Comparison of ENCODE assay signal across 27 mouse cellular contexts in the genomic region with DNA sequence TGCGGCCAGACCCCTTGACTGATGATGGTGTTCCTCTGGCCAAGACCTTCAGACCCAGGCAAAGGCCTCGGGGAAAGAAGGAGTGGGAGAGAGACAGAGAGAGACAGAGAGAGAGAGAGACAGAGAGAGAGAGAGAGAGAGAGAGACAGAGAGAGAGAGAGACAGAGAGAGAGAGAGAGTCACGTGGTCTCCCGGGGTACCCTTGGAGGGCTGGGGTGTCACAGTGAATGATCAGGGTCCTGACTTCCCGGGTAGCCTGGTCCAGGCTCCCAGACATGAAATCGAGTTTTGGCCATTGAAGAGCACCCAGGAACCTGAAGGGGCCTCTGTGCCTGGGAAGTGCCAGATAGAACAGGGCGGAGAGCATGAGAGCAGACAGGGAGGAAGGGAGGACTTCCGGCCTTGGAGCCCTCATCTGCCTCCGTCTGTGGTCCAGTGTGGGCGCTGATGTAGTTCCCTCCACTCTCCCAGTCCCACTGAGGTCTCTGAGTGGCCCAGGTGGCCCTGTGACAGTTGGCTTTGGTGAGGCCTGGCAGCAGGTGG. TPM values are rescaled to one million over a fixed set of nuclear protein-coding genes. Genes with fewer than 3 reads are reported as not detected.
DNase-seq lines count a peak whose midpoint lies in the region; ATAC-seq lines count a peak whose summit lies in the region.
"Had no signal": no experiment of that assay in that cellular context is flagged by ENCODE, and none has a peak within 500 bp of the region (broad histone marks: within the 10 kb centered on the region; RNA-seq: fewer than 3 reads in every experiment).

No protein-coding gene starts in this region.

- peaks cover 70% of the 10 kb centered on the region for H3K36me3 ChIP-seq in hindbrain, embryonic 10.5 days
- H3K36me3 ChIP-seq in hindbrain, embryonic 11.5 days (ENCODE audit: control insufficient read depth, insufficient read depth, low read length): peaks cover 11% of the 10 kb centered on the region; the same call in 1 of the 2 replicates
- H3K36me3 ChIP-seq in midbrain, embryonic 13.5 days: peaks cover 57% of the 10 kb centered on the region
- peaks cover 17% of the 10 kb centered on the region; the same call in 1 of the 2 replicates for H3K36me3 ChIP-seq in midbrain, embryonic 16.5 days (ENCODE audit: control insufficient read depth, insufficient read depth, low read length)
- peaks cover 11% of the 10 kb centered on the region; the same call in 1 of the 2 replicates for H3K36me3 ChIP-seq in hindbrain, embryonic 16.5 days (ENCODE audit: control insufficient read depth, insufficient read depth, low read length)
- peaks cover 47% of the 10 kb centered on the region for H3K36me3 ChIP-seq in neural tube, embryonic 15.5 days

- DNase-seq in hindbrain, embryonic 10.5 days (ENCODE audit: low spot score): no peak
- DNase-seq in hindbrain, embryonic 11.5 days (ENCODE audit: low spot score): no peak
- no peak for DNase-seq in layer of hippocampus, postnatal 10 days (ENCODE audit: low spot score in 2 of 2)
- DNase-seq: adrenal gland, adult 8-10 months; cerebellum, adult 9-10 months; gastrocnemius, postnatal 36 days; layer of hippocampus, postnatal 36 days; lung, postnatal 14 days; retina, postnatal 1 day; thymus, adult 18-20 months had no signal

- H3K27ac ChIP-seq in hindbrain, embryonic 10.5 days: peak overlapping the region; percentile 35; the same call in 1 of the 2 replicates
- H3K27ac ChIP-seq in hindbrain, embryonic 11.5 days (ENCODE audit: low read depth, low read length): no peak overlapping the region
- H3K27ac ChIP-seq in midbrain, embryonic 13.5 days: peak overlapping the region; percentile 86
- no peak overlapping the region for H3K27ac ChIP-seq in midbrain, embryonic 16.5 days (ENCODE audit: low read length)
- H3K27ac ChIP-seq in hindbrain, embryonic 16.5 days (ENCODE audit: low read depth, low read length): peak overlapping the region; percentile 9; the same call in 1 of the 2 replicates
- H3K27ac ChIP-seq in neural tube, embryonic 15.5 days (replicated peaks): no peak overlapping the region
- H3K27ac ChIP-seq: limb, embryonic 13.5 days; stomach, embryonic 15.5 days had no signal

- H3K4me2 ChIP-seq in hindbrain, embryonic 11.5 days (replicated peaks; ENCODE audit: low read depth, low read length): no peak overlapping the region
- no peak overlapping the region for H3K4me2 ChIP-seq in midbrain, embryonic 13.5 days (replicated peaks)
- no peak overlapping the region for H3K4me2 ChIP-seq in midbrain, embryonic 16.5 days (ENCODE audit: low read length)
- no peak overlapping the region for H3K4me2 ChIP-seq in hindbrain, embryonic 16.5 days (ENCODE audit: low read length)
- no peak overlapping the region for H3K4me2 ChIP-seq in neural tube, embryonic 15.5 days
- H3K4me2 ChIP-seq: forebrain, embryonic 15.5 days; limb, embryonic 13.5 days; stomach, embryonic 15.5 days had no signal

- no peaks in the 10 kb centered on the region for H3K9me3 ChIP-seq in hindbrain, embryonic 10.5 days
- H3K9me3 ChIP-seq in hindbrain, embryonic 11.5 days (ENCODE audit: control insufficient read depth, low read length): no peaks in the 10 kb centered on the region
- no peaks in the 10 kb centered on the region for H3K9me3 ChIP-seq in midbrain, embryonic 13.5 days
- H3K9me3 ChIP-seq in midbrain, embryonic 16.5 days (replicated peaks; ENCODE audit: control insufficient read depth, low read length, poor library complexity, severe bottlenecking): no peaks in the 10 kb centered on the region
- no peaks in the 10 kb centered on the region for H3K9me3 ChIP-seq in hindbrain, embryonic 16.5 days (ENCODE audit: control insufficient read depth, low read length)
- no peaks in the 10 kb centered on the region for H3K9me3 ChIP-seq in neural tube, embryonic 15.5 days (replicated peaks)
- H3K9me3 ChIP-seq: forebrain, embryonic 15.5 days; limb, embryonic 13.5 days; stomach, embryonic 15.5 days had no signal

- peaks cover 26% of the 10 kb centered on the region for H3K4me1 ChIP-seq in hindbrain, embryonic 10.5 days (replicated peaks)
- H3K4me1 ChIP-seq in hindbrain, embryonic 11.5 days (replicated peaks; ENCODE audit: control insufficient read depth, insufficient read depth, low read length): no peaks in the 10 kb centered on the region
- peaks cover 37% of the 10 kb centered on the region for H3K4me1 ChIP-seq in midbrain, embryonic 13.5 days (replicated peaks)
- peaks cover 17% of the 10 kb centered on the region for H3K4me1 ChIP-seq in midbrain, embryonic 16.5 days (ENCODE audit: control insufficient read depth, insufficient read depth, low read length)
- H3K4me1 ChIP-seq in hindbrain, embryonic 16.5 days (ENCODE audit: control insufficient read depth, insufficient read depth, low read depth, low read length): peaks cover 19% of the 10 kb centered on the region
- H3K4me1 ChIP-seq in neural tube, embryonic 15.5 days: peaks cover 24% of the 10 kb centered on the region

- WGBS in hindbrain, embryonic 10.5 days: 89% methylated on average over 10 of the region's 10 CpGs
- WGBS in hindbrain, embryonic 11.5 days: 89% methylated on average over 10 of the region's 10 CpGs
- 89% methylated on average over 10 of the region's 10 CpGs for WGBS in midbrain, embryonic 13.5 days
- WGBS in midbrain, embryonic 16.5 days: 89% methylated on average over 10 of the region's 10 CpGs
- WGBS in hindbrain, embryonic 16.5 days: 83% methylated on average over 10 of the region's 10 CpGs
- 87% methylated on average over 10 of the region's 10 CpGs for WGBS in neural tube, embryonic 15.5 days

- no peak overlapping the region for H3K4me3 ChIP-seq in hindbrain, embryonic 10.5 days
- H3K4me3 ChIP-seq in hindbrain, embryonic 11.5 days (ENCODE audit: low read depth, low read length): no peak overlapping the region
- no peak overlapping the region for H3K4me3 ChIP-seq in midbrain, embryonic 13.5 days (replicated peaks)
- H3K4me3 ChIP-seq in midbrain, embryonic 16.5 days (ENCODE audit: low read depth, low read length): no peak overlapping the region
- H3K4me3 ChIP-seq in hindbrain, embryonic 16.5 days (ENCODE audit: low read length): no peak overlapping the region
- no peak overlapping the region for H3K4me3 ChIP-seq in neural tube, embryonic 15.5 days (replicated peaks)
- H3K4me3 ChIP-seq: forebrain, embryonic 15.5 days; limb, embryonic 13.5 days; stomach, embryonic 15.5 days had no signal

- no peak overlapping the region for H3K9ac ChIP-seq in hindbrain, embryonic 11.5 days (ENCODE audit: low read depth, low read length)
- H3K9ac ChIP-seq in midbrain, embryonic 13.5 days (replicated peaks): no peak overlapping the region
- no peak overlapping the region for H3K9ac ChIP-seq in midbrain, embryonic 16.5 days (ENCODE audit: low read depth, low read length)
- H3K9ac ChIP-seq in hindbrain, embryonic 16.5 days (ENCODE audit: low read depth, low read length): no peak overlapping the region; the same call in 1 of the 2 replicates
- H3K9ac ChIP-seq in neural tube, embryonic 15.5 days (replicated peaks): no peak overlapping the region
- H3K9ac ChIP-seq: forebrain, embryonic 15.5 days; limb, embryonic 13.5 days; stomach, embryonic 15.5 days had no signal

- H3K27me3 ChIP-seq in hindbrain, embryonic 10.5 days (ENCODE audit: insufficient read depth, poor library complexity, severe bottlenecking): no peaks in the 10 kb centered on the region
- H3K27me3 ChIP-seq in hindbrain, embryonic 11.5 days (ENCODE audit: control insufficient read depth, insufficient read depth, low read length): no peaks in the 10 kb centered on the region
- H3K27me3 ChIP-seq in midbrain, embryonic 13.5 days: no peaks in the 10 kb centered on the region
- no peaks in the 10 kb centered on the region for H3K27me3 ChIP-seq in midbrain, embryonic 16.5 days (ENCODE audit: control insufficient read depth, insufficient read depth, low read depth, low read length)
- H3K27me3 ChIP-seq in hindbrain, embryonic 16.5 days (replicated peaks; ENCODE audit: control insufficient read depth, insufficient read depth, low read length): no peaks in the 10 kb centered on the region
- H3K27me3 ChIP-seq in neural tube, embryonic 15.5 days (replicated peaks): no peaks in the 10 kb centered on the region
- H3K27me3 ChIP-seq: forebrain, embryonic 15.5 days; limb, embryonic 13.5 days; Patski; stomach, embryonic 15.5 days had no signal

- no peak for ATAC-seq in hindbrain, embryonic 11.5 days (ENCODE audit: low FRiP score)
- ATAC-seq in midbrain, embryonic 13.5 days: no peak
- no peak for ATAC-seq in midbrain, embryonic 16.5 days
- ATAC-seq in hindbrain, embryonic 16.5 days: no peak
- ATAC-seq in neural tube, embryonic 15.5 days (ENCODE audit: low FRiP score): no peak
- ATAC-seq: forebrain, embryonic 15.5 days; intestine, postnatal 0 days; Patski had no signal

RNA-seq across cellular contexts. Expression of a gene that starts 31.3 kb away (rescaled TPM):
- 0.05 TPM in 1 of 2 replicates, not detected in the other for polyA plus RNA-seq in hindbrain, embryonic 10.5 days (2016; fragmentation: Nextera tagmentation; extraction: Ambion mirVana)
- polyA plus RNA-seq in hindbrain, embryonic 11.5 days (2014; fragmentation: Nextera tagmentation; extraction: Ambion mirVana): not detected in 2 replicates
- 0.09 TPM in 1 of 2 replicates, not detected in the other for polyA plus RNA-seq in midbrain, embryonic 13.5 days (2015; fragmentation: Nextera tagmentation; extraction: Ambion mirVana)
- polyA plus RNA-seq in midbrain, embryonic 16.5 days (2015; fragmentation: Nextera tagmentation; extraction: Ambion mirVana): 0.06 and 0.08 TPM in 2 replicates
- 0.05 and 0.06 TPM in 2 replicates for polyA plus RNA-seq in hindbrain, embryonic 16.5 days (2015; fragmentation: Nextera tagmentation; extraction: Ambion mirVana)
- polyA plus RNA-seq in neural tube, embryonic 15.5 days (2015; fragmentation: Nextera tagmentation; extraction: Ambion mirVana): 0.05 and 0.10 TPM in 2 replicates
- under 1 TPM in 1 of 2 experiments, not detected in 1; 0.11 TPM for total RNA-seq in layer of hippocampus, postnatal 10 days (2021)
- total RNA-seq: adrenal gland, adult 8-10 months; gastrocnemius, postnatal 36 days; layer of hippocampus, postnatal 36 days had no signal
- polyA plus RNA-seq: embryonic facial prominence, embryonic 11.5 days; heart, embryonic 14.5 days; intestine, postnatal 0 days; kidney, embryonic 16.5 days; large intestine, adult 2 months; liver, embryonic 16.5 days; Patski; stomach, embryonic 15.5 days had no signal

RNA-seq across cellular contexts. Expression of a gene that starts 43.5 kb away (rescaled TPM):
- polyA plus RNA-seq in hindbrain, embryonic 10.5 days (2016; fragmentation: Nextera tagmentation; extraction: Ambion mirVana): not detected in 2 replicates
- not detected in 2 replicates for polyA plus RNA-seq in hindbrain, embryonic 11.5 days (2014; fragmentation: Nextera tagmentation; extraction: Ambion mirVana)
- not detected in 2 replicates for polyA plus RNA-seq in midbrain, embryonic 13.5 days (2015; fragmentation: Nextera tagmentation; extraction: Ambion mirVana)
- polyA plus RNA-seq in midbrain, embryonic 16.5 days (2015; fragmentation: Nextera tagmentation; extraction: Ambion mirVana): not detected in 2 replicates
- not detected in 2 replicates for polyA plus RNA-seq in hindbrain, embryonic 16.5 days (2015; fragmentation: Nextera tagmentation; extraction: Ambion mirVana)
- not detected in 2 replicates for polyA plus RNA-seq in neural tube, embryonic 15.5 days (2015; fragmentation: Nextera tagmentation; extraction: Ambion mirVana)
- total RNA-seq in layer of hippocampus, postnatal 10 days (2021): not detected
- total RNA-seq: adrenal gland, adult 8-10 months; gastrocnemius, postnatal 36 days; hematopoietic stem cell, adult 5-6 weeks; layer of hippocampus, postnatal 36 days; left cerebral cortex, postnatal 14 days had no signal
- polyA plus RNA-seq: cortical plate, adult 2 months; embryonic facial prominence, embryonic 11.5 days; forebrain, embryonic 15.5 days; heart, embryonic 14.5 days; intestine, postnatal 0 days; kidney, embryonic 16.5 days; large intestine, adult 2 months; limb, embryonic 13.5 days; liver, embryonic 16.5 days; Patski; stomach, embryonic 15.5 days had no signal

RNA-seq across cellular contexts. Expression of a gene that starts 51.2 kb away (rescaled TPM):
- 54.6 and 61.0 TPM in 2 replicates for polyA plus RNA-seq in hindbrain, embryonic 10.5 days (2016; fragmentation: Nextera tagmentation; extraction: Ambion mirVana)
- polyA plus RNA-seq in hindbrain, embryonic 11.5 days (2014; fragmentation: Nextera tagmentation; extraction: Ambion mirVana): 91.7 and 102 TPM in 2 replicates
- 81.0 and 94.8 TPM in 2 replicates for polyA plus RNA-seq in midbrain, embryonic 13.5 days (2015; fragmentation: Nextera tagmentation; extraction: Ambion mirVana)
- polyA plus RNA-seq in midbrain, embryonic 16.5 days (2015; fragmentation: Nextera tagmentation; extraction: Ambion mirVana): 59.4 and 61.4 TPM in 2 replicates
- polyA plus RNA-seq in hindbrain, embryonic 16.5 days (2015; fragmentation: Nextera tagmentation; extraction: Ambion mirVana): 31.6 and 45.7 TPM in 2 replicates
- polyA plus RNA-seq in neural tube, embryonic 15.5 days (2015; fragmentation: Nextera tagmentation; extraction: Ambion mirVana): 46.6 and 49.8 TPM in 2 replicates
- total RNA-seq in layer of hippocampus, postnatal 10 days (2021): 100 to 1,000 TPM; 129 to 136 TPM

Comparison
In these comparisons a context has a peak if more than half of its experiments do, and no peak if none do; other contexts are left out.
1. H3K27ac ChIP-seq: peak in hindbrain, embryonic 10.5 days (single experiment), midbrain, embryonic 13.5 days (single experiment) and hindbrain, embryonic 16.5 days (single experiment); none in hindbrain, embryonic 11.5 days (single experiment), midbrain, embryonic 16.5 days (single experiment) and neural tube, embryonic 15.5 days (single experiment).